Mouse (Mus musculus) erythroblast, embryonic 14.5 days (primary cell): ENCODE data around the gene Mfsd12. TPM values are rescaled to one million over a fixed set of nuclear protein-coding genes. Genes with fewer than 3 reads are reported as not detected.

Experiments
- H3K27me3 ChIP-seq: 2 replicates; pipeline ENCODE4 v1.6.1; 2012; ENCODE audit warnings: inconsistent platforms; ENCODE audit not compliant: control insufficient read depth
- H3K36me3 ChIP-seq: 2 replicates; pipeline ENCODE4 v1.6.1; 2012; ENCODE audit warnings: mild to moderate bottlenecking, inconsistent platforms; ENCODE audit not compliant: control insufficient read depth
- H3K4me1 ChIP-seq: 2 replicates; pipeline ENCODE4 v1.6.1; 2012; ENCODE audit warnings: inconsistent platforms; ENCODE audit not compliant: control insufficient read depth
- H3K4me3 ChIP-seq: replicated peaks from 2 replicates; pipeline ENCODE3; 2012; ENCODE audit warnings: moderate library complexity, mild to moderate bottlenecking, inconsistent platforms
- H3K9me3 ChIP-seq: 2 replicates; pipeline ENCODE4 v1.6.1; 2012; ENCODE audit warnings: low read length, inconsistent platforms, mixed read lengths; ENCODE audit not compliant: control insufficient read depth
- GATA1 ChIP-seq: IDR thresholded peaks from 2 replicates; pipeline ENCODE4 v1.6.1; 2012; ENCODE audit warnings: low read length, inconsistent platforms, mixed read lengths
- TAL1 ChIP-seq: IDR thresholded peaks from 3 replicates; pipeline ENCODE4 v1.6.1; 2012; ENCODE audit warnings: low read length, inconsistent platforms, mixed read lengths
- polyA plus RNA-seq: library from polyadenylated mRNA; stranded (reverse); fragments of >175 nt; gene quantifications from 2 replicates; pipeline ENCODE4 v1.2.3, GENCODE M21; 2012

Mfsd12 gene
- polyA plus RNA-seq, 1 experiment = 6.7 TPM

DNA sequence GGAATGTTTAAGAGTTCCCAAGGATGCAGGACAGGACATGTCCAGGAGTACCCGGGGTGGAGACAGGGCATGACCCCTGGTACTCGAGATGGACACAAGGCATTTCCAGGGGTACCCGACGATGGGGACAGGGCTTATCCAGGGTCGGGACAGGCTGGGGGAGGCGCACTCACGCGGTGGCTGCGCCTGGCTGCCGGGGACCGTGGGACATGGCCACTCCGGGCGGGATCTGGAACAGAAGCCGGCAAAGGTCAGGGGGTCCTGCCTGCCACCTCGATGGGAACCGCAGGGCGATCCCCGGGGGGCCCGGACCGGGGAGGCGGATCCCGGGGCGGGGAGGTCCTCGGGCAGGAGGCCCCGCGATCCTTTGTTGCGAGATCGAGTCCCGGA lies 7.3 kb upstream of the Mfsd12 start:
- no peak for TF ChIP-seq GATA1
- TF ChIP-seq TAL1 = no peak
- Histone ChIP-seq H3K27me3 (peaks cover 12% of the 10 kb centered on the region), H3K4me3 (peak overlapping the region; percentile 97), H3K4me1 (peaks cover 78% of the 10 kb centered on the region), H3K9me3 (no peaks in the 10 kb centered on the region), H3K36me3 (peaks cover 32% of the 10 kb centered on the region)

DNA sequence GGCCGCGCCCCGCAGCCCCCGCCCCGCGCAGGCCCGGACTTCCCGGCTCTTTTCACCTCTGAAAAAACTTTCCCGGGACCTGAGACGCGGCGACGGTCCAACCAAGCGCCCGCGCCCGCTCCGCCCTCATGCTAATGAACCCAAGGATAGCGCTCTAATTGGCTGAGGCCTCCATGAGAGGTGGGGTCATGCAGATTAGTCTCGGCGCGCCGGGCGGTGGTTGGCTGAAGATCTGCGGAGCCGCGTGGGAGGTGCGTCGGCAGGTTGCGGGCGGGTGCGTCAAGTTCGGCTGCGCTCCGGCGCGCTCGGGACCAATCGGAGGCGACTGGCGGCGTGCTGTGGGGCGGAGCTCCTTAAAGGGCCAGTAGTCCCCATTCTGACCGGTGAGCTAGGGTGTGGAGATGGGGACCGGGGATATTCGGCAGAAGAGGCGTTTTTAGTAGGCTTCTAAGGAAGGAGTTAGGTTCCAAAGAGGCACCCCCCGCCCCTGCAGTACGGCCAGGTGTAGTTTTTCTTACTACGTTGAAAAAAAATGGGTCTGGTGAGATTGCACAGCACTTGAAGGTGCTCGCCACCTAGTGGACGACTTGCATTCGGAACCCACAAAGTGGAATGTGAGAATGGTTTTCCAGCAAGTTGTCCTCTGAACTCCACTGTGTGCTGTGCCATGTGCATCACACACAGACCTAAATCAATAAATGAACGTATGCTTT lies 6.8 kb upstream of the Mfsd12 start, which contains the start of gene Hmg20b:
Gene Hmg20b (minus strand): TSS at position 130 of the 713 bp plus-strand sequence.
- peaks cover 7% of the 10 kb centered on the region for H3K27me3 ChIP-seq
- no peaks in the 10 kb centered on the region for H3K9me3 ChIP-seq
- H3K36me3 ChIP-seq = peaks cover 32% of the 10 kb centered on the region
- H3K4me1 ChIP-seq = peaks cover 82% of the 10 kb centered on the region
- H3K4me3 ChIP-seq = peak within 1 kb of the TSS; percentile 97
- no peak for TF ChIP-seq TAL1
- TF ChIP-seq GATA1 = no peak

DNA sequence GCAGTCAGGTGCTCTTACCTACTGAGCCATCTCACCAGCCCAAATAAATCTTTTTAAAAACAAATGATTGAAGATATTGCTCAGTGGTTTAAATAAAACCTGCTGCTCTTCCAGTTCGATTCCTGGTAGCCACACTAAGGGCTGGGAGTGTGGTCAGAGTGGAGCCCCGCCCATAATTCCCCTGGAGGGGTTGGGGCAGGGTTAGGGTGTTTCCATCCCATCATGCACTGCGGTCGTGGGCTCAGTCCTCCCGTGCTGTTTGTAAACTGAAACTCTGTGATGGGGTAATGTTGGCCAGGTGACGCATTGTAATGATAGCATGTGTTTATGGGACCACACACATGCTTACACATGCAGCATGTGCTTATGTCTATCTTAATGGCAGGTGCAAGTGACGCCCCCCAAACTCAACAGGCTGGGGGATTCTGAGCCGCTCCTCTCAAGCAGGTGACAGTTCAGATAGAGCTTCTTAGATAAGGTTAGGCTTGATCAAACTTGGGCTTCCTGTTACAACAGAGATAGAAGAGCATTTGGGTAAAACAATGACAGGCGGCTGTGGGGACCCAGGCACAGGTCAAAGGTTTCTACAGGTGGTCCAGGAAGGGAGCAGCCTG lies 5.5 kb upstream of the Mfsd12 start:
- Histone ChIP-seq H3K27me3 (no peaks in the 10 kb centered on the region), H3K36me3 (peaks cover 22% of the 10 kb centered on the region), H3K4me1 (peaks cover 85% of the 10 kb centered on the region), H3K9me3 (no peaks in the 10 kb centered on the region), H3K4me3 (peak overlapping the region; percentile 97)
- TF ChIP-seq TAL1 (no peak), GATA1 (0 out of 2 replicates have a peak, but pooled peaks have one; percentile 4)

DNA sequence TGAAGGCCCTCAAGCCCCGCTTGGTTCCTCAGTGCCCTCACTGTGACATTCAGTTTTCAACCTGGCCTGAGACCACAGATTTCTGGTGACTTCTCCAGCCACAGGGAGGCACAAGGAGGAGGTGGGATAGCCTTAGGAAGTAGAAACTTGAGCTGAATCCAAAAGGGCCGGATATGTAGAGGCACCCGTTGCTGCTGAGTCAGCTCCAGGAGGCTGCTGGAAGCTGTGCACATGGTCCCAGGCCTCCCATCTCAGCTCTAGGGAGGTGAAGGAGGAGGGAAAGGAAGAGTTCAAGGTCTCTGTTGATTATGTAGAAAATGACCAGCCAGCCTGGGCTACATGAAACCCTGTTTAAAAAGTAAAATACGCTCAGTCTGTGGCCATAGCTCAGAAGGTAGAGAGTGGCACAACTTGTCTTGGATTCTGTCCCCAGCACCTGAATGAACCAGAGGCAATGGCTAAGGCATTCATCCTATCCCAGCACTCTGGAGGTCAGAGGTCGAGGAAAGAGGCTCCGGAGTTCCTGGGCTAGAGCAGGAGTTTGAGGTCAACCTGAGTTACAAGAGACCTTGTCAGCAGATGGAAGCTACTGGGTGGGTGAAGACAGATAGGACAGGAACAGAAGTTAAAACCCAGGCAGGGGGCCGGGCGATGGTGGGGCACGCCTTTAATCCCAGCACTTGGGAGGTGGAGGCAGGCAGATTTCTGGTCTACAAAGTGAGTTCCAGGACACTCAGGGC lies 2.4 kb upstream of the Mfsd12 start:
- Histone ChIP-seq H3K27me3 (no peaks in the 10 kb centered on the region), H3K4me1 (peaks cover 83% of the 10 kb centered on the region), H3K36me3 (peaks cover 12% of the 10 kb centered on the region), H3K9me3 (no peaks in the 10 kb centered on the region), H3K4me3 (no peak overlapping the region)
- no peak for TF ChIP-seq TAL1
- no peak for TF ChIP-seq GATA1

DNA sequence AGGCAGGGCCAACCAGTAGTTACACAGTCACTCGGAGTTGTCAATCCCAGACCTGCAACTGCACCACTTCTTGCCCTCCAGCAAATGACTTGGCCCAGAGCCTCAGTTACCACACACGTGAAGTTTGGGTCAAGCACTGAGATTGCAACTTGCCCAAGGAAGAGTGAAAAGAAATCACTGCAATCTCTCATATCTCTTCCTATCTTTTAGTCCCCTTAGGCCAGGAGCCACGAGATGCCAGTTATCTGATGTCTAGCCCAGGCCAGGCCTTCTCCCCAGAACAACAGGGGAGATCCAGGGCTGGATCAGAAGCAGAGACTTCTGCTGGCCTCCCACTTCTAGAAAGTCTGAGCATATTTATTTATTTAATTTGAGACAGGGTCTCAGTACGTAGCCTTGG lies 1.8 kb upstream of the Mfsd12 start:
- H3K9me3 ChIP-seq = no peaks in the 10 kb centered on the region
- H3K27me3 ChIP-seq = no peaks in the 10 kb centered on the region
- no peak for TF ChIP-seq TAL1
- TF ChIP-seq GATA1 = no peak
- H3K36me3 ChIP-seq = peaks cover 18% of the 10 kb centered on the region
- H3K4me1 ChIP-seq = peaks cover 87% of the 10 kb centered on the region
- H3K4me3 ChIP-seq = no peak overlapping the region

DNA sequence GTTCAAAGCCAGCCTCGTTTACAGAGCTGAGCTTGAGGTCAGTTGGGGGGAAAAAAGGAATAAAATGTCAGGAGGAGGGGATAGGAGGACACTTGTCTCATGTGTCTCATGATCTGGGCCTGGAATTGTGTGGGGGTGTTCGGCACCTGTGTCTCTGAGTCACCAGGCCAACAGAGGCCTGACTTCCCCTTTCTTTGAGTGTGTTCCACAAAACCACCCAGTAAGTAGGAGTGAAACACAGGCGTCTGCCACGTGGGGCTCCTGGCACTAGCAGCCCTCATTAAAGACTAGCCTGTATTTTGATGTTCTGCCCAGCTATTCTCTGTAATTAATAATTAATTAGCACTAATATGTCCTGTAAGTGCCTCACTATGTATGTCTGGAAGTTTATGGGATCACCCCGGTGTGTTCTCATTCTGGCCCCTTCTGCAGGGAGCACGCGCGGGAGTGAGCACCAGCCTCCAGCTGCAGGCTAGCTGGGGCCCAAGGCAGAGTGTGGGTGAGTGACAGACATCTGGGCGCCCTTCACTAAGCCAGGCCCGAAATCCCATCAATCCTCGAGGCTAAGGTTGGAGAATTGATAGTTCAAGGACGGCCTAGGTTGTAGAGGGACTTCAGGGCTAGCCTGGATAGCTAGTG lies 820 bp upstream of the Mfsd12 start:
- Histone ChIP-seq H3K36me3 (peaks cover 28% of the 10 kb centered on the region), H3K9me3 (no peaks in the 10 kb centered on the region), H3K4me1 (peaks cover 87% of the 10 kb centered on the region), H3K4me3 (peak overlapping the region; percentile 86), H3K27me3 (no peaks in the 10 kb centered on the region)
- TF ChIP-seq GATA1 (no peak), TAL1 (no peak)

DNA sequence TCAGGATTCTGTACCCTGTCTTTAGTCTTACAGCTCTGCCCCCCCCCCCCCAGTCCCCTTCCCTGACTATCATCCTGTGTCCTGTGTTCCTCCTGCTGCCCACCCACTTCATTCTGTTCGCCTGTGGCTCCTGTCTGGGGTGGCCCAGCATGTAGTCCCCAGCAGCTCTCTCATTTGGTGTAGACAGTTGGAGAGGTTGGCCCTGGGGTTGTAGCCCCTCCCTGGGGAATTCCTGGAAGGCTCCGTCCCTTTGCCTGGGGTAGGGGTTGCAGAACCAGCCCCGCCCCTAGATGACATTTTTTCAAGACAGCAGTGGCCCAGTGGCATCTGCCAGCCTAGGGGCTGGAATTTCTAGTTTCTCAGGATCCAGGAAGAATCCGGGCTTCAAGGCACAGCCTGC lies 918 bp downstream of the Mfsd12 start:
- Histone ChIP-seq H3K4me1 (peaks cover 88% of the 10 kb centered on the region), H3K36me3 (peaks cover 45% of the 10 kb centered on the region), H3K27me3 (no peaks in the 10 kb centered on the region), H3K4me3 (peak overlapping the region; percentile 86), H3K9me3 (no peaks in the 10 kb centered on the region)
- TF ChIP-seq GATA1 = no peak
- no peak for TF ChIP-seq TAL1

DNA sequence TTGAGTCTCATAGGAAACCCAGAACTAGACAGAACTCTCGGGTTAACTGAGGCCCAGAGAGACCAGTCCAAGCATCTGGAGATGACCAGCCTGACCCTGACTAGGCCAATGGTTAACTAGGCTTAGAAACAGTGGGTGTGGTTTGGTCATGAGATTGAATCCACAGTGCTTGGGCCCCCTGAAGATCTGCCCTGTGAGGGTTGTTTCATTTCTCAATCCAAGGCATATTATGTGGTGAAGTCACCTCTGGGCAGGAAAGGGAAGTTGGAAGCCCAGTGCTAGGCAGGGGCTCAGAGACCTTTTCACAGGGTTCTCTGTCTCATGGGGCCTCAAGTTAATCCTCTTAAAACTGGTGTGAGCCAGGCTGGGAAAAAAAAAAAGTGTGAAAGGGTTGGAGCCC lies 1.6 kb downstream of the Mfsd12 start:
- H3K27me3 ChIP-seq = no peaks in the 10 kb centered on the region
- H3K4me3 ChIP-seq = peak overlapping the region; percentile 86
- peaks cover 2% of the 10 kb centered on the region; the same call in 1 of the 2 replicates for H3K9me3 ChIP-seq
- TF ChIP-seq GATA1 (no peak), TAL1 (no peak)
- H3K36me3 ChIP-seq = peaks cover 51% of the 10 kb centered on the region
- H3K4me1 ChIP-seq = peaks cover 91% of the 10 kb centered on the region
